Comparison of ENCODE assay signal across 29 mouse cellular contexts in genomic region chr12:108268970-108269369, GRCm38 (mm10). TPM values are rescaled to one million over a fixed set of nuclear protein-coding genes. Genes with fewer than 3 reads are reported as not detected.
DNase-seq lines count a peak whose midpoint lies in the region; ATAC-seq and TF ChIP-seq lines count a peak whose summit lies in the region.
"Had no signal": no experiment of that assay in that cellular context is flagged by ENCODE, and none has a peak within 500 bp of the region (broad histone marks: within the 10 kb centered on the region; RNA-seq: fewer than 3 reads in every experiment).

No protein-coding gene starts in this region.

- no peak for ATAC-seq in intestine, postnatal 0 days
- ATAC-seq in inflammation-experienced regulatory T-cells, adult 6 months, result no peak
- ATAC-seq: activated CD4-positive, CD25-positive, alpha-beta regulatory T cell, adult 4 months; forebrain, embryonic 16.5 days; midbrain, embryonic 13.5 days had no signal

- H3K79me2 ChIP-seq in CH12.LX (replicated peaks; ENCODE audit: control insufficient read depth, extremely low read depth, insufficient read depth, poor library complexity, severe bottlenecking), result 0 out of 2 replicates have a peak, but pooled peaks cover 2% of the 10 kb centered on the region

- TF ChIP-seq RAD21 in CH12.LX (IDR thresholded peaks at IDR 0.05; ENCODE audit: low read depth, low read length), result no peak

- in situ Hi-C loops in CH12.LX (cut with MboI; ENCODE audit: low pct_ligation_motif_present, low pct_unique_long_range_greater_than_20kb, low sequenced_read_pairs), result no loop called here

- no peaks in the 10 kb centered on the region for H3K9me3 ChIP-seq in heart, embryonic 10.5 days
- H3K9me3 ChIP-seq in CH12.LX (replicated peaks; ENCODE audit: low read length), result no peaks in the 10 kb centered on the region
- no peaks in the 10 kb centered on the region for H3K9me3 ChIP-seq in intestine, postnatal 0 days (ENCODE audit: control insufficient read depth)
- H3K9me3 ChIP-seq: heart, embryonic 15.5 days; limb, embryonic 15.5 days; megakaryocyte, embryonic 14.5 days; midbrain, embryonic 13.5 days had no signal

- peaks cover 67% of the 10 kb centered on the region for H3K4me1 ChIP-seq in cerebellum, adult 2 months (ENCODE audit: control insufficient read depth, insufficient read depth, low read length)
- peaks cover 96% of the 10 kb centered on the region for H3K4me1 ChIP-seq in heart, embryonic 10.5 days
- H3K4me1 ChIP-seq in CH12.LX (ENCODE audit: control insufficient read depth in 1 of 2, insufficient read depth in 2 of 2), result peaks cover 16 to 89% of the 10 kb centered on the region in 2 experiments; a peak in 3 of 4 replicates
- H3K4me1 ChIP-seq in intestine, postnatal 0 days (replicated peaks; ENCODE audit: control insufficient read depth, insufficient read depth, low read length), result peaks cover 10% of the 10 kb centered on the region; the same call in 1 of the 2 replicates

- dilution Hi-C loops in CH12.LX (cut with MboI; ENCODE audit: extremely low pct_ligation_motif_present, extremely low pct_unique_long_range_greater_than_20kb, low sequenced_read_pairs), result no loop called here

- H3K36me3 ChIP-seq in heart, embryonic 10.5 days, result no peaks in the 10 kb centered on the region
- H3K36me3 ChIP-seq in CH12.LX (replicated peaks in 1 of 2; ENCODE audit: control insufficient read depth in 1 of 2, insufficient read depth in 1 of 2, low read length in 1 of 2), result peaks cover 0 to 48% of the 10 kb centered on the region in 2 experiments
- no peaks in the 10 kb centered on the region; the same call in 1 of the 2 replicates for H3K36me3 ChIP-seq in intestine, postnatal 0 days (ENCODE audit: control insufficient read depth, insufficient read depth)
- H3K36me3 ChIP-seq: heart, embryonic 15.5 days; limb, embryonic 15.5 days; midbrain, embryonic 13.5 days had no signal

- no peaks in the 10 kb centered on the region for H3K27me3 ChIP-seq in cerebellum, adult 2 months (ENCODE audit: control insufficient read depth, insufficient read depth, low read length)
- H3K27me3 ChIP-seq in heart, embryonic 10.5 days (ENCODE audit: insufficient read depth, poor library complexity, severe bottlenecking), result no peaks in the 10 kb centered on the region
- H3K27me3 ChIP-seq in CH12.LX (replicated peaks), result no peaks in the 10 kb centered on the region
- H3K27me3 ChIP-seq in intestine, postnatal 0 days (replicated peaks; ENCODE audit: control insufficient read depth, insufficient read depth, low read length), result no peaks in the 10 kb centered on the region
- H3K27me3 ChIP-seq: heart, embryonic 15.5 days; limb, embryonic 15.5 days; midbrain, embryonic 13.5 days had no signal

- no peak overlapping the region for H3K4me3 ChIP-seq in cerebellum, adult 2 months (replicated peaks; ENCODE audit: insufficient read depth, low read depth, low read length)
- H3K4me3 ChIP-seq in heart, embryonic 10.5 days, result no peak overlapping the region
- H3K4me3 ChIP-seq in CH12.LX (replicated peaks in 1 of 3; ENCODE audit: low read depth in 2 of 3, low read length in 2 of 3, poor library complexity in 1 of 3), result peak overlapping the region in 1 of 3 experiments; percentile 32
- H3K4me3 ChIP-seq in intestine, postnatal 0 days (ENCODE audit: low read depth, low read length), result no peak overlapping the region
- H3K4me3 ChIP-seq: heart, embryonic 15.5 days; limb, embryonic 15.5 days; megakaryocyte, embryonic 14.5 days; midbrain, embryonic 13.5 days had no signal

- no peak for TF ChIP-seq CTCF in cerebellum, adult 2 months (IDR thresholded peaks at IDR 0.05; ENCODE audit: borderline replicate concordance, insufficient read depth, low read depth, low read length)
- TF ChIP-seq CTCF in CH12.LX (conservative IDR thresholded peaks at IDR 0.05 in 1 of 2, IDR thresholded peaks at IDR 0.05 in 1 of 2; ENCODE audit: low read depth in 2 of 2, low read length in 2 of 2), result no peak
- TF ChIP-seq CTCF in intestine, postnatal 0 days (IDR thresholded peaks at IDR 0.05; ENCODE audit: low read depth), result no peak

- H3K9ac ChIP-seq in CH12.LX (ENCODE audit: insufficient read depth, low read depth), result no peak overlapping the region
- no peak overlapping the region for H3K9ac ChIP-seq in intestine, postnatal 0 days (ENCODE audit: low read depth, low read length)
- H3K9ac ChIP-seq: heart, embryonic 15.5 days; limb, embryonic 15.5 days; liver, embryonic 14.5 days; lung, embryonic 14.5 days; midbrain, embryonic 13.5 days had no signal

- H3K27ac ChIP-seq in cerebellum, adult 2 months (ENCODE audit: insufficient read depth, low read length), result no peak overlapping the region
- peak overlapping the region; percentile 12; the same call in 1 of the 2 replicates for H3K27ac ChIP-seq in heart, embryonic 10.5 days
- H3K27ac ChIP-seq in CH12.LX (ENCODE audit: insufficient read depth, low read depth), result no peak overlapping the region
- peak overlapping the region; percentile 82 for H3K27ac ChIP-seq in intestine, postnatal 0 days (ENCODE audit: low read depth, low read length)
- H3K27ac ChIP-seq: heart, embryonic 15.5 days; limb, embryonic 15.5 days; liver, embryonic 14.5 days; midbrain, embryonic 13.5 days had no signal

- peak overlapping the region; percentile 33; the same call in 1 of the 2 replicates for H3K4me2 ChIP-seq in CH12.LX (ENCODE audit: insufficient read depth, low read depth, poor library complexity, severe bottlenecking)
- peak overlapping the region; percentile 99 for H3K4me2 ChIP-seq in intestine, postnatal 0 days (replicated peaks; ENCODE audit: low read depth)
- H3K4me2 ChIP-seq: heart, embryonic 15.5 days; limb, embryonic 15.5 days; lung, embryonic 14.5 days had no signal

- no peak for TF ChIP-seq EP300 in CH12.LX (IDR thresholded peaks at IDR 0.05; ENCODE audit: low read length)

- DNase-seq in cerebellum, adult 2 months, result peak; percentile 46 to 65
- DNase-seq in cerebellum, postnatal 14 days, result no peak
- no peak for DNase-seq in heart, embryonic 10.5 days (ENCODE audit: low spot score)
- no peak for DNase-seq in heart, adult 8-10 months (ENCODE audit: low spot score)
- DNase-seq in CH12.LX (ENCODE audit: extremely low read depth), result no peak
- DNase-seq in ovary, adult 18-20 months (ENCODE audit: low spot score), result no peak
- DNase-seq: adrenal gland, postnatal 10 days; gastrocnemius, postnatal 14 days; heart, adult 18-20 months; heart, postnatal 4 days; kidney, adult 8-10 months; kidney, postnatal 10 days; left cerebral cortex, postnatal 4 days; lung, embryonic 14.5 days; lung, postnatal 36 days; right cerebral cortex, postnatal 25 days; thymus, postnatal 36 days had no signal

- no peak for TF ChIP-seq POLR2A in cerebellum, adult 2 months (IDR thresholded peaks at IDR 0.05; ENCODE audit: borderline replicate concordance, insufficient read depth, low read length)
- no peak for TF ChIP-seq POLR2A in CH12.LX (IDR thresholded peaks at IDR 0.05; ENCODE audit: low read depth, low read length)

- WGBS in cerebellum, adult 2 months, result 75% methylated on average over 10 of the region's 10 CpGs
- 90% methylated on average over 10 of the region's 10 CpGs for WGBS in heart, embryonic 10.5 days
- whole genome bisulfite sequencing in intestine, postnatal 0 days, result 44% methylated on average over 10 of the region's 10 CpGs

TF ChIP-seq in CH12.LX, 34 proteins besides CTCF, POLR2A, EP300 and RAD21:
- TF ChIP-seq USF2 (conservative IDR thresholded peaks at IDR 0.05; ENCODE audit: low read depth, low read length) (no peak), TCF12 (IDR thresholded peaks at IDR 0.05; ENCODE audit: low read depth, low read length) (0 out of 2 replicates have a peak, but pooled peaks have one; percentile 5), ZC3H11A (IDR thresholded peaks at IDR 0.05; ENCODE audit: low read depth, low read length) (no peak)

RNA-seq across cellular contexts. Expression of gene Ccdc85c, which starts 6.3 kb away (rescaled TPM):
- 75.0 and 78.6 TPM in 2 replicates for polyA plus RNA-seq in cerebellum, adult 2 months (2012; rRNA removed)
- polyA plus RNA-seq in heart, embryonic 10.5 days (2016; fragmentation: Nextera tagmentation; extraction: Ambion mirVana), result 5.7 and 6.7 TPM in 2 replicates
- total RNA-seq in heart, adult 8-10 months (2022), result 10 to 100 TPM; 38.2 to 46.2 (median 40.0) TPM
- total RNA-seq in CH12.LX (2012; rRNA removed), result 14.0 and 14.6 TPM in 2 replicates
- 14.6 and 15.2 TPM in 2 replicates for total RNA-seq in CH12.LX (2014; rRNA removed)
- polyA plus RNA-seq in CH12.LX (2012; ENCODE audit: insufficient read length, low read depth), result 25.1 and 32.4 TPM in 2 replicates
- polyA plus RNA-seq in intestine, postnatal 0 days (2015; fragmentation: Nextera tagmentation; extraction: Ambion mirVana), result 10.1 and 12.0 TPM in 2 replicates
- polyA plus RNA-seq in inflammation-experienced regulatory T-cells, adult 6 months (2017; shearing (Covaris generic)), result under 1 TPM; 0.21 to 0.33 (median 0.28) TPM
- total RNA-seq: monocyte, adult 5-6 weeks had no signal

RNA-seq across cellular contexts. Expression of gene Hhipl1, which starts 37.1 kb away (rescaled TPM):
- polyA plus RNA-seq in cerebellum, adult 2 months (2012; rRNA removed), result 4.4 and 4.8 TPM in 2 replicates
- 0.28 and 0.64 TPM in 2 replicates for polyA plus RNA-seq in heart, embryonic 10.5 days (2016; fragmentation: Nextera tagmentation; extraction: Ambion mirVana)
- 1 to 10 TPM; 1.2 to 2.0 (median 1.5) TPM for total RNA-seq in heart, adult 8-10 months (2022)
- not detected in 2 replicates for total RNA-seq in CH12.LX (2012; rRNA removed)
- total RNA-seq in CH12.LX (2014; rRNA removed), result not detected in 2 replicates
- polyA plus RNA-seq in CH12.LX (2012; ENCODE audit: insufficient read length, low read depth), result not detected in 2 replicates
- polyA plus RNA-seq in intestine, postnatal 0 days (2015; fragmentation: Nextera tagmentation; extraction: Ambion mirVana), result 0.20 TPM in 2 replicates
- not detected for polyA plus RNA-seq in inflammation-experienced regulatory T-cells, adult 6 months (2017; shearing (Covaris generic))
- total RNA-seq: MEL; monocyte, adult 5-6 weeks; neutrophil, adult 5-6 weeks had no signal

Comparison
In these comparisons a context has a peak if more than half of its experiments do, and no peak if none do; other contexts are left out.
1. DNase-seq: peak in cerebellum, adult 2 months (2 of 2); none in cerebellum, postnatal 14 days (0 of 2), heart, embryonic 10.5 days (single experiment), heart, adult 8-10 months (single experiment), CH12.LX (single experiment) and ovary, adult 18-20 months (single experiment).
2. H3K27ac ChIP-seq: peak in heart, embryonic 10.5 days (single experiment) and intestine, postnatal 0 days (single experiment); none in cerebellum, adult 2 months (single experiment) and CH12.LX (single experiment).